Mouse (Mus musculus): Measurements from ENCODE around the gene Osbpl7. TPM values are rescaled to one million over a fixed set of nuclear protein-coding genes. Genes with fewer than 3 reads are reported as not detected.

Gene Osbpl7
- polyA plus RNA-seq, 2 experiments: 1.2 to 2.5 TPM

DNA sequence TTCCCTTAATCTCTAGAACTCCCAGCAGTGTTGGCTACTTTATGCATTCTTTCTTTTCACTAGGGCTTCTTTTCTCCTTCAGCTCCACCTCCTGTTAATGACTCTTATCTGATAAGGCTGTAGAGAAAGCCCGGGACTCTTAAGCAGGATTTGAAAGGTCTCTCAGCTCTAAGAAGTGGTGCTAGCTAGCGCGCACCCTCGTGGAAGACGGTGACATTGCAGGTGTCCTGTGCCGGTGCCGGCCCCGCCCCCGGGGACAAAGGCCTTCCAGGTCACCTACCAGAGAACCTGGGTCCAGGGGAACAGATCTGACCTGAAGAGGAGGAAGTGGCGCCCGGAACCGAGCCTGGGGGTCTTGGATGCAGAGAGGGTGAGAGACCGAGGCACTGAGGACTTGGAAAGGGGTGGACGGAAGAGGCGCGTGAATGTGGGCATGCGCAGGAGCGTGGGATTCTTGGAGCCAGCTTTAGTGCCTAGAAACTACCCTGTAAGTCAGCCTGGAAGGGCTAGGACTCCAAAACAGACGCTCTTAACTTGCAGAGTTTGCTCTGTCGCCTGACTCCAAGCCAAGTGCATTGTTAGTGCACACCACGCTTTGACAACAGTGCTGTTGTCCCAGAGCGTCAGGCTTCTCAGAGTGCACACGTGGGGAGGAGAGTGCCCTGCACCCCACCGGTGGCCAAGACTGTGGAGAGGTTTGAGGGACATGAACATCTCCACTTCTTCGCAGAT lies 20.6 kb upstream of the Osbpl7 start, which contains the start of gene Scrn2:
Scrn2 (plus strand) TSS at position 253 of the 732 bp plus-strand sequence.
- no peaks in the 10 kb centered on the region for H3K9me3 ChIP-seq (ENCODE audit: control insufficient read depth, low read length)
- TF ChIP-seq CTCF (IDR thresholded peaks at IDR 0.05; ENCODE audit: low read depth) (peak; percentile 96), EP300 (IDR thresholded peaks at IDR 0.05; ENCODE audit: low read depth) (no peak)
- peaks cover 3% of the 10 kb centered on the region; the same call in 1 of the 2 replicates for H3K27me3 ChIP-seq (ENCODE audit: control insufficient read depth, insufficient read depth, low read length)
- peak within 1 kb of the TSS; percentile 21 for H3K9ac ChIP-seq (replicated peaks)
- peak within 1 kb of the TSS; percentile 51 to 71 for H3K4me3 ChIP-seq (ENCODE audit: insufficient read depth in 1 of 2, low read depth in 2 of 2, low read length in 2 of 2)
- peak within 1 kb of the TSS; percentile 63 for H3K4me2 ChIP-seq (ENCODE audit: low read depth)
- peak; percentile 74 for ATAC-seq (ENCODE audit: insufficient read depth)
- WGBS (ENCODE audit: insufficient replicate concordance): 3% methylated on average over 25 of the region's 25 CpGs
- no peaks in the 10 kb centered on the region for H3K36me3 ChIP-seq (replicated peaks; ENCODE audit: control insufficient read depth, insufficient read depth, low read depth)
- peaks cover 0 to 3% of the 10 kb centered on the region in 2 experiments; a peak in 1 of 4 replicates for H3K4me1 ChIP-seq (replicated peaks; ENCODE audit: control insufficient read depth in 2 of 2, insufficient read depth in 2 of 2, low read length in 1 of 2)
- DNase-seq (ENCODE audit: low read depth in 3 of 3, low spot score in 3 of 3): peak; percentile 64 to 72 (median 67)
- no peak within 1 kb of the TSS for H3K27ac ChIP-seq

DNA sequence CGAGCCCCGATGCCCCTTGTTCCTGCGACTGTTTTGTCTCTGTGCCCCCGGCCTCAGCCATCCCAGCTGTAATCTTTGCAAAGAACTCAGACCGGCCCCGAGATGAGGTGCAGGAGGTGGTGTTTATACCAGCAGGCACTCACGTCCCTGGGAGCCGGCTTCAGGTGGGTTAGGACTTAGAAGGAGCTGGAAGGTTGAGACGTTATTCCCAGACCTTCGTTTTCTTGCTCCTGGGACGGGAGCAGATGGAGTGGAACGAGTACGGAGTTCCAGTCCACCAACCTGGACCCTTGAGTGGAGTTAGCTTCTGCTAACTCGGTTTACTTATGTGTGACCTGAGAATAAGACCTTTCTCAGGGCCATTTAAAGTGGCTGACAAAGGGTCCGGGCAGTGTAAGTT lies 20.0 kb upstream of the Osbpl7 start:
- ATAC-seq (ENCODE audit: insufficient read depth) (no peak), DNase-seq (ENCODE audit: low read depth in 3 of 3, low spot score in 3 of 3) (no peak)
- 23% methylated on average over 15 of the region's 15 CpGs for WGBS (ENCODE audit: insufficient replicate concordance)
- H3K9ac ChIP-seq (replicated peaks): peak overlapping the region; percentile 21
- peak overlapping the region; percentile 51 to 71 for H3K4me3 ChIP-seq (ENCODE audit: insufficient read depth in 1 of 2, low read depth in 2 of 2, low read length in 2 of 2)
- peaks cover 0 to 3% of the 10 kb centered on the region in 2 experiments; a peak in 1 of 4 replicates for H3K4me1 ChIP-seq (replicated peaks; ENCODE audit: control insufficient read depth in 2 of 2, insufficient read depth in 2 of 2, low read length in 1 of 2)
- no peak overlapping the region for H3K27ac ChIP-seq
- no peak for TF ChIP-seq CTCF (IDR thresholded peaks at IDR 0.05; ENCODE audit: low read depth)
- no peak for TF ChIP-seq EP300 (IDR thresholded peaks at IDR 0.05; ENCODE audit: low read depth)
- H3K27me3 ChIP-seq (ENCODE audit: control insufficient read depth, insufficient read depth, low read length): no peaks in the 10 kb centered on the region
- H3K4me2 ChIP-seq (ENCODE audit: low read depth): peak overlapping the region; percentile 63
- no peaks in the 10 kb centered on the region for H3K36me3 ChIP-seq (replicated peaks; ENCODE audit: control insufficient read depth, insufficient read depth, low read depth)
- H3K9me3 ChIP-seq (ENCODE audit: control insufficient read depth, low read length): no peaks in the 10 kb centered on the region

DNA sequence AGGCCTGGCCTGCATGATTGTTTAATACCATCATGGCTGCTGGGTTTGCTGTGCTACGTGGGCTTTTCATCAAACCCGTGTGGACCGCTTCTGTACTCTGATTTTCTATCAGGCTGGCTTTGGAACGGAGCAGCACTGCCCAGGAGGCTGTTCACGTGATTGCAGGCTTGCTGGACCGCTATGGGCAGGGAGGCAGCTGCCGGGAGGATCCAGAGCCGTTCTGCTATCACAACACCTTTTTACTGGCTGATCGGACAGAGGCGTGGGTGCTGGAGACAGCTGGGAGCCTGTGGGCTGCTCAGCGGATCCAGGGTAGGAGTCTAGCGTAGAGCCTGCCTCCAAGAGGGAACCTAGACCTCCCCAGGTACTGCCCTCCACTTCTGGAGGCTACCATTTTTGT lies 18.5 kb upstream of the Osbpl7 start:
- Histone ChIP-seq H3K27ac (no peak overlapping the region), H3K36me3 (replicated peaks; ENCODE audit: control insufficient read depth, insufficient read depth, low read depth) (no peaks in the 10 kb centered on the region), H3K9ac (replicated peaks) (no peak overlapping the region), H3K9me3 (ENCODE audit: control insufficient read depth, low read length) (no peaks in the 10 kb centered on the region), H3K4me3 (ENCODE audit: insufficient read depth in 1 of 2, low read depth in 2 of 2, low read length in 2 of 2) (no peak overlapping the region), H3K27me3 (ENCODE audit: control insufficient read depth, insufficient read depth, low read length) (no peaks in the 10 kb centered on the region), H3K4me2 (ENCODE audit: low read depth) (no peak overlapping the region), H3K4me1 (replicated peaks; ENCODE audit: control insufficient read depth in 2 of 2, insufficient read depth in 2 of 2, low read length in 1 of 2) (peaks cover 0 to 3% of the 10 kb centered on the region in 2 experiments; a peak in 1 of 4 replicates)
- WGBS (ENCODE audit: insufficient replicate concordance): 74% methylated on average over 12 of the region's 12 CpGs
- ATAC-seq (ENCODE audit: insufficient read depth): no peak
- TF ChIP-seq EP300 (IDR thresholded peaks at IDR 0.05; ENCODE audit: low read depth) (no peak), CTCF (IDR thresholded peaks at IDR 0.05; ENCODE audit: low read depth) (no peak)
- no peak for DNase-seq (ENCODE audit: low read depth in 3 of 3, low spot score in 3 of 3)

DNA sequence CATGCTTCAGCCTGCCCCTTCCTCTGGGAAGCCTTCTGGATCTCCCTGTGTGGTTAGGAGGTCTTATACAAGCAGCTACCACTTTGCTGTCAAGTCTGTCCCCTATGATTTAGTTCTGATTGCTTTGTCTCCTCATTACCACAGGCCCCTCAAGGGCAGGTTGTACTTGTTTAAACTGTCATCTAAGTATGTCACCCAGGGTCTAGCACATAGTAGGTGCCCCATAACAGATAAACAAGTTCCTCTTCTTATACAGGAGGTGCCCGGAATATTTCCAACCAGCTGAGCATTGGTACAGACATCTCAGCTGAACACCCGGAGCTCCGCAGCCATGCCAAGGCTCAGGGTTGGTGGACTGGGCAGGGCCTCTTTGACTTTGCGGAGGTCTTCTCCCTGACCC lies 17.9 kb upstream of the Osbpl7 start:
- Histone ChIP-seq H3K4me2 (ENCODE audit: low read depth) (no peak overlapping the region), H3K27me3 (ENCODE audit: control insufficient read depth, insufficient read depth, low read length) (no peaks in the 10 kb centered on the region), H3K9ac (replicated peaks) (no peak overlapping the region), H3K4me3 (ENCODE audit: insufficient read depth in 1 of 2, low read depth in 2 of 2, low read length in 2 of 2) (no peak overlapping the region), H3K9me3 (ENCODE audit: control insufficient read depth, low read length) (no peaks in the 10 kb centered on the region), H3K36me3 (replicated peaks; ENCODE audit: control insufficient read depth, insufficient read depth, low read depth) (no peaks in the 10 kb centered on the region), H3K4me1 (replicated peaks; ENCODE audit: control insufficient read depth in 2 of 2, insufficient read depth in 2 of 2, low read length in 1 of 2) (peaks cover 0 to 3% of the 10 kb centered on the region in 2 experiments; a peak in 1 of 4 replicates), H3K27ac (no peak overlapping the region)
- no peak for ATAC-seq (ENCODE audit: insufficient read depth)
- DNase-seq (ENCODE audit: low read depth in 3 of 3, low spot score in 3 of 3): no peak
- WGBS (ENCODE audit: insufficient replicate concordance): 80% methylated on average over 4 of the region's 4 CpGs
- TF ChIP-seq EP300 (IDR thresholded peaks at IDR 0.05; ENCODE audit: low read depth) (no peak), CTCF (IDR thresholded peaks at IDR 0.05; ENCODE audit: low read depth) (no peak)

DNA sequence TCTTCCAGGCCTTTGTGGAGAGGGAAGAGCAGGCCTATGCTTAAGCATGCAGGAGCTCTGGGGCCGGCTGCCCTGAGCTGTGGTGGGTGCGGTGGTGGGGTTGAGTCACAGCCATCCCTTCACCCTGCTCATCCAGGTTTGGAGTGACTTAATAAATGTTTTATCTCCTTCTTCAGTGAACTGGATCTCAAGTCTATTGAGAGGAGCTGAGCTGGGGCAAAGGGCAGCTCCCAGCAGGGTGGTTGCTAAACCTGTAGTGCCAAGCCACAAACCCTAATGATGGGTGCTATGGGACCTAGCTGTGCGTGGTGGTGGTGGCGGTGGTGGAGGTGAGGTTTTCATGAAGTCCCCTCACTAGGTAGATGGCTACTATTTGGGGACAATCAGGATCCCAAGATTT lies 16.6 kb upstream of the Osbpl7 start:
- H3K4me3 ChIP-seq (ENCODE audit: insufficient read depth in 1 of 2, low read depth in 2 of 2, low read length in 2 of 2): no peak overlapping the region
- no peak for ATAC-seq (ENCODE audit: insufficient read depth)
- H3K4me1 ChIP-seq (replicated peaks; ENCODE audit: control insufficient read depth in 2 of 2, insufficient read depth in 2 of 2, low read length in 1 of 2): peaks cover 0 to 3% of the 10 kb centered on the region in 2 experiments; a peak in 1 of 4 replicates
- DNase-seq (ENCODE audit: low read depth in 3 of 3, low spot score in 3 of 3): no peak
- no peak overlapping the region for H3K9ac ChIP-seq (replicated peaks)
- no peak overlapping the region for H3K27ac ChIP-seq
- H3K4me2 ChIP-seq (ENCODE audit: low read depth): no peak overlapping the region
- WGBS (ENCODE audit: insufficient replicate concordance): 79% methylated on average over 4 of the region's 4 CpGs
- no peaks in the 10 kb centered on the region for H3K9me3 ChIP-seq (ENCODE audit: control insufficient read depth, low read length)
- no peak for TF ChIP-seq EP300 (IDR thresholded peaks at IDR 0.05; ENCODE audit: low read depth)
- no peak for TF ChIP-seq CTCF (IDR thresholded peaks at IDR 0.05; ENCODE audit: low read depth)
- H3K27me3 ChIP-seq (ENCODE audit: control insufficient read depth, insufficient read depth, low read length): no peaks in the 10 kb centered on the region
- H3K36me3 ChIP-seq (replicated peaks; ENCODE audit: control insufficient read depth, insufficient read depth, low read depth): no peaks in the 10 kb centered on the region
